8 mouse cellular contexts compared by ENCODE assay signal in the genomic region with DNA sequence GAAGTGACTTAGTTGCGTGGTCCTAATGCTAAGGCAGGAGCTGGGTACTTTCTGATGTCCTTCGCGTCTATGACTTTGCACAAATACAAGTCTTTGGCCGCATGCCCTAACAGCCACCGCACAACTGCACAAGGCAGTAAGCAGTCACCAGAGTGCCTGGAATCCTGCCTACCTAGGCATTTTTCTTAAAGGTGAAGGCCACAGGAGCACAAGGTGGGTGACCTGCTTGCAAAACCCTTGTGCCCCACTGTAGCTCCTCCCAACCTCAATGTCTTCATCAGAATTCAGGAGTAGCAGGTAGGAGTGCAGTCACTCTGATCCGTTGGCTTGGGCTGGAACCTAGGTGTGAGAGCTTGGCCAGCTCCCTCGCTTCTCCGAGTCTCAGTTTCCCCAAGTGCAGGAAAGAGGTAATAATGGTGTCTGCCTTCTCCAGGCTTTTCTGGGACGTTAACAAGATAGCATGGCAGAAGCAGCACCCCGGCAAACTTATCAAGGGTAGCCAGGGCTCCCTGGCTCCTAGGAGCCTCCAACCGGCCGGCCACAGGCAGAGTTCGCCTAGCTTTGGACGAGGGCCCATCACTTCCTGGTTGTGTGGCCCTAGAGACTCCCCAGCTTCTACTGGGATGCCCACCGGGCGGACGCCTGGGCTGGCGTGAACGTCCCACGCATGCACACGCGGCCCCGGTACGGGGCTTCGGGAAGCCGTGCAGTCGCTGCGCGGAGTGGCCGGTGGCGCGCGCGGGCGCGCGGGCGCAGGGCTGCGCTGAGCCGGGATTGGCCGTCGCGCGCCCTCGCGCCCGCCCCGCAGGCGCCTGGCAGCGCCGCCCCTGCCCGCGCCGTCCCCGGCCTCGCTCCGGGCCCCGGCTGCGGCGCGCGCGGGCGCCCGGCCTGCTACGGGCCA. TPM values are rescaled to one million over a fixed set of nuclear protein-coding genes. Genes with fewer than 3 reads are reported as not detected.
A peak's percentile ranks its signal among the peaks of the same experiment; 100 is the strongest.
DNase-seq lines count a peak whose midpoint lies in the region; ATAC-seq lines count a peak whose summit lies in the region.

No protein-coding gene starts in this region.

- peak; percentile 81 for DNase-seq in ovary, postnatal 36 days (ENCODE audit: low spot score)
- DNase-seq in ovary, postnatal 14 days (ENCODE audit: low spot score), result no peak
- peak; percentile 73 to 83 for DNase-seq in cerebellum, postnatal 36 days
- peak; percentile 78 for DNase-seq in gastrocnemius, postnatal 14 days
- peak; percentile 94 for DNase-seq in midbrain, embryonic 14.5 days
- DNase-seq in splenic B cell, adult 2 months (ENCODE audit: low read depth, low spot score), result peak; percentile 75

- no peaks in the 10 kb centered on the region for H3K9me3 ChIP-seq in limb, embryonic 13.5 days
- no peaks in the 10 kb centered on the region for H3K9me3 ChIP-seq in midbrain, embryonic 14.5 days (ENCODE audit: control insufficient read depth, low read length)

- intact Hi-C loops in gastrocnemius, postnatal 14 days (cut with DNase I; ENCODE audit: low total_unique reads), result no loop called here

- peak; percentile 78 for ATAC-seq in inflammation-experienced regulatory T-cells, adult 6 months
- peak; percentile 89 for ATAC-seq in limb, embryonic 13.5 days (ENCODE audit: low FRiP score, low read depth)
- ATAC-seq in midbrain, embryonic 14.5 days (ENCODE audit: low FRiP score, low TSS enrichment), result peak; percentile 92

- H3K27ac ChIP-seq in limb, embryonic 13.5 days, result peak overlapping the region; percentile 81
- peak overlapping the region; percentile 80 for H3K27ac ChIP-seq in midbrain, embryonic 14.5 days (replicated peaks; ENCODE audit: low read depth, low read length)

- no peaks in the 10 kb centered on the region for H3K27me3 ChIP-seq in limb, embryonic 13.5 days
- no peaks in the 10 kb centered on the region for H3K27me3 ChIP-seq in midbrain, embryonic 14.5 days (ENCODE audit: control insufficient read depth, insufficient read depth, low read length)
- H3K27me3 ChIP-seq in splenic B cell, adult 2 months (ENCODE audit: control insufficient read depth, insufficient read depth, low read length, poor library complexity, severe bottlenecking), result no peaks in the 10 kb centered on the region

- peak overlapping the region; percentile 87 for H3K4me2 ChIP-seq in limb, embryonic 13.5 days (replicated peaks)
- H3K4me2 ChIP-seq in midbrain, embryonic 14.5 days (ENCODE audit: low read length), result peak overlapping the region; percentile 87

- H3K4me3 ChIP-seq in limb, embryonic 13.5 days, result peak overlapping the region; percentile 90
- peak overlapping the region; percentile 81 for H3K4me3 ChIP-seq in midbrain, embryonic 14.5 days (replicated peaks; ENCODE audit: low read depth, low read length)

- peaks cover 27% of the 10 kb centered on the region for H3K36me3 ChIP-seq in limb, embryonic 13.5 days
- peaks cover 28% of the 10 kb centered on the region for H3K36me3 ChIP-seq in midbrain, embryonic 14.5 days (ENCODE audit: control insufficient read depth, insufficient read depth, low read length)
- peaks cover 3% of the 10 kb centered on the region for H3K36me3 ChIP-seq in splenic B cell, adult 2 months (ENCODE audit: control insufficient read depth, insufficient read depth, low read length, poor library complexity, severe bottlenecking)

- peak overlapping the region; percentile 92 for H3K9ac ChIP-seq in limb, embryonic 13.5 days
- peak overlapping the region; percentile 88 for H3K9ac ChIP-seq in midbrain, embryonic 14.5 days (replicated peaks; ENCODE audit: low read length)

- H3K4me1 ChIP-seq in limb, embryonic 13.5 days, result peaks cover 42% of the 10 kb centered on the region
- H3K4me1 ChIP-seq in midbrain, embryonic 14.5 days (ENCODE audit: control insufficient read depth, insufficient read depth, low read length), result peaks cover 18% of the 10 kb centered on the region

- 4% methylated on average over 62 of the region's 66 CpGs for WGBS in limb, embryonic 13.5 days
- WGBS in midbrain, embryonic 14.5 days, result 7% methylated on average over 42 of the region's 66 CpGs

RNA-seq across cellular contexts. Expression of a gene that starts 5.2 kb away (rescaled TPM):
- total RNA-seq in gastrocnemius, postnatal 14 days (2021), result 10 to 100 TPM; 56.4 to 66.0 TPM
- polyA plus RNA-seq in inflammation-experienced regulatory T-cells, adult 6 months (2017; shearing (Covaris generic)), result 10 to 100 TPM; 19.3 to 33.6 (median 23.2) TPM
- polyA plus RNA-seq in limb, embryonic 13.5 days (2015; fragmentation: Nextera tagmentation; extraction: Ambion mirVana), result 36.0 and 37.6 TPM in 2 replicates
- 20.9 and 23.2 TPM in 2 replicates for polyA plus RNA-seq in midbrain, embryonic 14.5 days (2014; fragmentation: Nextera tagmentation; extraction: Ambion mirVana)

RNA-seq across cellular contexts. Expression of a gene that starts 19.1 kb away (rescaled TPM):
- 10 to 100 TPM; 32.4 to 35.6 TPM for total RNA-seq in gastrocnemius, postnatal 14 days (2021)
- 100 to 1,000 TPM; 127 to 199 (median 163) TPM for polyA plus RNA-seq in inflammation-experienced regulatory T-cells, adult 6 months (2017; shearing (Covaris generic))
- polyA plus RNA-seq in limb, embryonic 13.5 days (2015; fragmentation: Nextera tagmentation; extraction: Ambion mirVana), result 102 and 104 TPM in 2 replicates
- 70.2 and 114 TPM in 2 replicates for polyA plus RNA-seq in midbrain, embryonic 14.5 days (2014; fragmentation: Nextera tagmentation; extraction: Ambion mirVana)

RNA-seq across cellular contexts. Expression of a gene that starts 33.3 kb away (rescaled TPM):
- 1 to 10 TPM; 4.2 to 4.6 TPM for total RNA-seq in gastrocnemius, postnatal 14 days (2021)
- polyA plus RNA-seq in inflammation-experienced regulatory T-cells, adult 6 months (2017; shearing (Covaris generic)), result 10 to 100 TPM; 56.2 to 88.3 (median 67.1) TPM
- 34.6 and 37.2 TPM in 2 replicates for polyA plus RNA-seq in limb, embryonic 13.5 days (2015; fragmentation: Nextera tagmentation; extraction: Ambion mirVana)
- polyA plus RNA-seq in midbrain, embryonic 14.5 days (2014; fragmentation: Nextera tagmentation; extraction: Ambion mirVana), result 23.1 and 24.5 TPM in 2 replicates

RNA-seq across cellular contexts. Expression of a gene that starts 38.0 kb away (rescaled TPM):
- total RNA-seq in gastrocnemius, postnatal 14 days (2021), result 10 to 100 TPM; 27.3 to 28.4 TPM
- polyA plus RNA-seq in inflammation-experienced regulatory T-cells, adult 6 months (2017; shearing (Covaris generic)), result 10 to 100 TPM in 1 of 3 experiments, 1 to 10 TPM in 2; 6.5 to 12.1 (median 9.7) TPM
- 24.3 and 28.2 TPM in 2 replicates for polyA plus RNA-seq in limb, embryonic 13.5 days (2015; fragmentation: Nextera tagmentation; extraction: Ambion mirVana)
- 8.9 and 10.6 TPM in 2 replicates for polyA plus RNA-seq in midbrain, embryonic 14.5 days (2014; fragmentation: Nextera tagmentation; extraction: Ambion mirVana)
